In genomic region chr5:64580786-64581445, GRCm38 (mm10) we compare ENCODE assay signal across 10 mouse cellular contexts.
DNase-seq lines count a peak whose midpoint lies in the region; ATAC-seq and TF ChIP-seq lines count a peak whose summit lies in the region.
"Had no signal": no experiment of that assay in that cellular context is flagged by ENCODE, and none has a peak within 500 bp of the region (broad histone marks: within the 10 kb centered on the region; RNA-seq: fewer than 3 reads in every experiment).

No protein-coding gene starts in this region.

- peak; percentile 36 for DNase-seq in lung, postnatal 0 days (ENCODE audit: low spot score)
- DNase-seq in lung, postnatal 10 days: no peak
- DNase-seq in heart, adult 18-20 months: peak; percentile 63 to 71
- no peak for DNase-seq in layer of hippocampus, postnatal 10 days (ENCODE audit: low spot score in 2 of 2)
- DNase-seq in adrenal gland, postnatal 25 days: no peak
- DNase-seq: layer of hippocampus, adult 9-11 months had no signal

- no peak overlapping the region for H3K4me3 ChIP-seq in lung, postnatal 0 days (ENCODE audit: low read depth, low read length)
- no peak overlapping the region for H3K4me3 ChIP-seq in intestine, embryonic 15.5 days (replicated peaks)
- no peak overlapping the region for H3K4me3 ChIP-seq in stomach, embryonic 16.5 days (replicated peaks; ENCODE audit: low read length)
- H3K4me3 ChIP-seq: erythroblast, embryonic 14.5 days; megakaryocyte, embryonic 14.5 days had no signal

- no peaks in the 10 kb centered on the region for H3K36me3 ChIP-seq in lung, postnatal 0 days (ENCODE audit: insufficient read depth, low read length)
- H3K36me3 ChIP-seq in intestine, embryonic 15.5 days: no peaks in the 10 kb centered on the region
- H3K36me3 ChIP-seq in stomach, embryonic 16.5 days (ENCODE audit: control insufficient read depth, insufficient read depth, low read length): no peaks in the 10 kb centered on the region

- H3K27ac ChIP-seq in lung, postnatal 0 days (ENCODE audit: low read length): no peak overlapping the region
- H3K27ac ChIP-seq in intestine, embryonic 15.5 days: peak overlapping the region; percentile 1; the same call in 1 of the 2 replicates
- peak overlapping the region; percentile 60 for H3K27ac ChIP-seq in stomach, embryonic 16.5 days (ENCODE audit: low read length)

- no peak overlapping the region for H3K9ac ChIP-seq in lung, postnatal 0 days (replicated peaks; ENCODE audit: low read depth)
- no peak overlapping the region for H3K9ac ChIP-seq in intestine, embryonic 15.5 days
- H3K9ac ChIP-seq in stomach, embryonic 16.5 days (ENCODE audit: low read length): no peak overlapping the region

- no peaks in the 10 kb centered on the region for H3K9me3 ChIP-seq in lung, postnatal 0 days (ENCODE audit: low read length)
- no peaks in the 10 kb centered on the region for H3K9me3 ChIP-seq in intestine, embryonic 15.5 days
- H3K9me3 ChIP-seq in stomach, embryonic 16.5 days (replicated peaks; ENCODE audit: control insufficient read depth, low read length): no peaks in the 10 kb centered on the region
- H3K9me3 ChIP-seq: megakaryocyte, embryonic 14.5 days had no signal

- 71% methylated on average over 6 of the region's 6 CpGs for WGBS in lung, postnatal 0 days
- 87% methylated on average over 6 of the region's 6 CpGs for WGBS in intestine, embryonic 15.5 days
- WGBS in stomach, embryonic 16.5 days: 84% methylated on average over 6 of the region's 6 CpGs

- peaks cover 7% of the 10 kb centered on the region for H3K4me1 ChIP-seq in lung, postnatal 0 days (ENCODE audit: insufficient read depth, low read depth, low read length)
- H3K4me1 ChIP-seq in intestine, embryonic 15.5 days (replicated peaks): peaks cover 27% of the 10 kb centered on the region
- H3K4me1 ChIP-seq in stomach, embryonic 16.5 days (ENCODE audit: control insufficient read depth, insufficient read depth, low read length): peaks cover 41% of the 10 kb centered on the region

- no peak for TF ChIP-seq EP300 in lung, postnatal 0 days (IDR thresholded peaks at IDR 0.05)

- no peaks in the 10 kb centered on the region for H3K27me3 ChIP-seq in lung, postnatal 0 days (replicated peaks; ENCODE audit: insufficient read depth, low read length)
- no peaks in the 10 kb centered on the region for H3K27me3 ChIP-seq in intestine, embryonic 15.5 days (replicated peaks)
- no peaks in the 10 kb centered on the region for H3K27me3 ChIP-seq in stomach, embryonic 16.5 days (ENCODE audit: control insufficient read depth, insufficient read depth, low read length)

- ATAC-seq in lung, postnatal 0 days: no peak
- ATAC-seq in intestine, embryonic 15.5 days: no peak
- ATAC-seq in stomach, embryonic 16.5 days (ENCODE audit: insufficient read depth, low FRiP score): no peak

- TF ChIP-seq CTCF in lung, postnatal 0 days (IDR thresholded peaks at IDR 0.05): no peak

- H3K4me2 ChIP-seq in lung, postnatal 0 days (replicated peaks; ENCODE audit: low read depth, low read length): no peak overlapping the region
- H3K4me2 ChIP-seq in intestine, embryonic 15.5 days (replicated peaks): no peak overlapping the region
- H3K4me2 ChIP-seq in stomach, embryonic 16.5 days (ENCODE audit: low read depth, low read length): no peak overlapping the region

Comparison
In these comparisons a context has a peak if more than half of its experiments do, and no peak if none do; other contexts are left out.
1. DNase-seq: peak in lung, postnatal 0 days (single experiment) and heart, adult 18-20 months (2 of 2); none in lung, postnatal 10 days (single experiment), layer of hippocampus, postnatal 10 days (0 of 2) and adrenal gland, postnatal 25 days (single experiment).